Mouse (Mus musculus): Measurements from ENCODE around the gene Rab3il1.

Rab3il1 gene

DNA sequence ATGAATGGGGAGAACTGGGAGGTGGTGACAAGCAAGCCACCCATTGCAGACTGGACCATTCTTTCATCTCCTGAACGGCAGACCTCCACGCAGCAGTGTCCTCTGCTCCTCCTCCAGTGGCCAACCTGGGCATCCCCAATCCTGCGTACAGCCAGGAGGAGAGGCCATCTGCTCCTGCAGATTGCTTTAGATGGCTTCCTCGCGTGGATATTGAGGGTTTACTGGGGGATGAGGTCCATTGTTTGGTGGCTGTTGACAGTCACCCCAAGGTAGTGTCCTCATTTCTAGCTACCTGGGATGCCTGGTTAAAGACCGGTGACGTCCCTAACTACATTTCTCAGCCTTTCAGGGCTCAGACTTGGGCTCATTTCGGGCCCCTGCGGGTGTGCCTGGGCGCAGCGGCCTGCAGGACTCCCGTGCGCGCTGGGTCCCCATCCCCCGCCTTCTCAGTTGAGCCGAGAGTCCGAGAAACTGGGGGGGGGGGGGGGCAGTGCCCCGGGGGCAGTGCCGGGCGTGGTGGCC is 39.5 kb downstream of the Rab3il1 start:
- no peak for DNase-seq (ENCODE audit: low spot score)

DNA sequence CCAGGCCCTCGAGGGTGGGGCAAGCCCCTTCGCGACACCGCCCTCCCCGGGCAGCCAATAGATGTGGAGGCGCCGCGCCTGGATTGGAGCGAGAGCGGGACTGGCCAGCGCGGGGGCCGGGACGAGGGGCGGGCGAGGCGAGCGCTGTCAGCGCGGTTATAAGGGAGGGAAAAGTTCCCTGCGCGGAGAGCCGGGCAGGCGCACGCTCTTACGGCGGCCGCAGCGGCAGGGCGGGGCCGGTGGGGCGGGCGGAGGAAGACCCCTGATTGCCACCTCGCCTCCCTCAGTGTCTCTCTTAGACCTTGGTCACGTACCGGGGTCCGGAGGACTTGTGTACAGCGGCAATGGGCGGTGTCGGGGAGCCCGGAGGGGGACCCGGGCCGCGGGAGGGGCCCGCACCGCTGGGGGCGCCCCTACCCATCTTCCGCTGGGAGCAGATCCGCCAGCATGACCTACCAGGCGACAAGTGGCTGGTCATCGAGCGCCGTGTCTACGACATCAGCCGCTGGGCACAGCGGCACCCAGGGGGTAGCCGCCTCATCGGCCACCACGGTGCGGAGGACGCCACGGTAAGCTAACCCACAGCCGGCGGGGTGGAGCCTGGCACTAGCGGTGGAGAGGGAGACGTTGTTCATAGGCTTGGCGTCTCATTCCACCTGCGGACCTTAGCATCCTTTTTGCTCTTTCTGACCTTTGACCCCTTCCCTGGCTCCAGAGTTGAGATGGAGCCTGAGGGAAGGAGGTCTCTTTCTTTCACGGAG is 40.1 kb downstream of the Rab3il1 start, which contains the start of gene Fads3:
Fads3 (plus strand) TSS at position 182 of the 761 bp plus-strand sequence.
- DNase-seq (ENCODE audit: low spot score), result peak; percentile 91

DNA sequence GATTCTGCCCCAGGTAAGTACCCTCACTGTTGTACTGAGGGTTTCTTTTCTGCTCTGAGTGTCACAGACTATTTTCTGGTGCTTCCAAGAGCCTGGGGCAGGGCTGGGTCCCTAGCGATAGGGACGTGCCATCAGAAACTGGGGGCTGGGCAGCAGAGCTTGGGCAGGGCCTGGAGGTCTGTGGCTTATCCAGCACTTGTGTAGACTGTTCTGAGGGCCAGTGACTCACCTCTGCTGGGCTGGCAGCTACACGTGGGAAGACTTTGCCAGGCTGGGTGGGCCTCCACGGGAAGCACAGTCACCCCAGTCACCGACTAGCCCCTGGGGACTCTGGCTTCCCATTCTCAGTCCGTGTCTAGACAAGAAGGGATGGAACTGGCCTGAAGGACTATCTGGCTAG is 40.8 kb downstream of the Rab3il1 start:
- DNase-seq (ENCODE audit: low spot score), result no peak

- no peak for DNase-seq (ENCODE audit: low spot score)
Observed at GRCm38 (mm10) chr19:10042816-10043215, 41.3 kb downstream of the Rab3il1 start.

- no peak for DNase-seq (ENCODE audit: low spot score)
Observed at GRCm38 (mm10) chr19:10043643-10044042, 42.2 kb downstream of the Rab3il1 start.

DNA sequence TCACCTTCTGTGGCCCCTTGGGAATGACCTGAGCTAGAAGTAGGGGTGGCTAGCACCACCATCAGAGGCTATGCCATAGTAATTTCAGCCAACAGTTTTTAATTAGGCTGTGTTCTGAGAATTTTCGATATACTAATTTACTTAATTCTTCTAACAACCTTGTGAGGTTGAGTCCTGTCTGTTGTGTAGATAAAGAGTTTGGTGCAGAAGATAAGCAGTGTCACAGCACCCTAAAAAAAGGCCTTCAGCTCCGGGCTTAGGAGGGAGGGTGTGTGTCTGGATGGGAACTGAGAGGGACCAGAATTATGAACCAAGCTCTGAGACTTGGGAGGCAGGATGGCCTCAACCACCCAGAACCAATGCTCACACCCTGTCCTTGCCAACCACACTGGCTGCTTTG is 44.2 kb downstream of the Rab3il1 start:
- no peak for DNase-seq (ENCODE audit: low spot score)

DNA sequence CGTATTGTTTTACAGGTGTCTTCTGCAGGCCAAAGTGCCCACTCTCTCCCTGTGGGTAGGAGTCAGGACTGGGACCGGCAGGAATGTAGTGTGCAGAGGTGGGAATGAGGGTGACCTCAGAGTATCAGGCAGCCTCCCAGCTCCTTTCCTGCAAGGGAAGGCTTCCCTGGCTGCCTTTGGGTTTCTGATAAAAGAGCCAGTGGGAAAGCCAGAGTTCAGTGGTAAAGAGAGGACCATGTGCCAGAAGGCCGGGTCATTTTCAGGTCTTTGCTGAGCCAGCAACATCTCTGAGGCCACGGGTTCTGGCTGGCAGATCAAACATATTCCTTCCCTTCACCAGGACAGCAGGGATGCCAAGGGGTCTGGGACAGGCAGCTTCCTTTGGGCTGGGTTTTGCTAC is 44.9 kb downstream of the Rab3il1 start:
- no peak for DNase-seq (ENCODE audit: low spot score)

DNA sequence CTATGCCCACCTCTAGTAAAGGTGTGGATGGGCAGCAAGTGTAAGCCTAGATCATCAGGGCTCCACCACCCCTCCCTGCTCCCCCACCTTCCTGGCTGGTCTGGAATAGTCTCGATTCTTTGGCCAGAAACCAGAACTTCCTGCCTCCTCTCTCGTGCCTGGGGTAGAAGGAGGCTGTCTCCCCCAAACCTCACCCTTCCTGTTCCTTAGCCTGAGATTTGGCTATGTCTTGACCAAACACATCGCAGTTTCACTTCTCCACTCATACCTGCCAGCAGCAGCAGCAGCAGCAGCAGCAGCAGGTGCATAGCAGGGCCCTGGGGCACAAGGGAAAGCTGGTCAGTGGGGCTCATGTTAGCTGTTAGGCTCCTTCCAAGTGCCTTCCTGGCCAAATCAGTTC is 45.5 kb downstream of the Rab3il1 start:
- no peak for DNase-seq (ENCODE audit: low spot score)

- DNase-seq (ENCODE audit: low spot score), result no peak
Observed at GRCm38 (mm10) chr19:10049533-10049932, 48.1 kb downstream of the Rab3il1 start.

DNA sequence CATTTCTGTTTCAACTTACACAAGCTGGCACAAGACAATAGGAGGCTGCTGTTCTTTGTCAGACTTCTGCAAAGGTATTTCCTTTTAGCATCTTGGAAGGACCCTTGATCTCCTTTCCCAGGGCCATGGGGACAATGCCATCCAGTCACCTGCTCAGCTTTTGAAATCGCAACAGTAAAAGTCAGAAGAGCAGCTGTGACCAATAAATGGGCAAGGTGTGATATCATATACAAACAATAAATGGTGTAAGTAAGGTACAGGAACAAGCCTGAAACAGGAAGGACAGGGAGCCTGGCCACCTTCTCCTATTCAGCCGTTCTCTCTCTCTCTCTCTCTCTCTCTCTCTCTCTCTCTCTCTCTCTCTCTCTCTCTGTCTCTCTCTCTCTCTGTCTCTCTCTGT is 49.0 kb downstream of the Rab3il1 start:
- DNase-seq (ENCODE audit: low spot score), result no peak

- no peak for DNase-seq (ENCODE audit: low spot score)
Observed at GRCm38 (mm10) chr19:10052698-10053097, 51.2 kb downstream of the Rab3il1 start.

DNA sequence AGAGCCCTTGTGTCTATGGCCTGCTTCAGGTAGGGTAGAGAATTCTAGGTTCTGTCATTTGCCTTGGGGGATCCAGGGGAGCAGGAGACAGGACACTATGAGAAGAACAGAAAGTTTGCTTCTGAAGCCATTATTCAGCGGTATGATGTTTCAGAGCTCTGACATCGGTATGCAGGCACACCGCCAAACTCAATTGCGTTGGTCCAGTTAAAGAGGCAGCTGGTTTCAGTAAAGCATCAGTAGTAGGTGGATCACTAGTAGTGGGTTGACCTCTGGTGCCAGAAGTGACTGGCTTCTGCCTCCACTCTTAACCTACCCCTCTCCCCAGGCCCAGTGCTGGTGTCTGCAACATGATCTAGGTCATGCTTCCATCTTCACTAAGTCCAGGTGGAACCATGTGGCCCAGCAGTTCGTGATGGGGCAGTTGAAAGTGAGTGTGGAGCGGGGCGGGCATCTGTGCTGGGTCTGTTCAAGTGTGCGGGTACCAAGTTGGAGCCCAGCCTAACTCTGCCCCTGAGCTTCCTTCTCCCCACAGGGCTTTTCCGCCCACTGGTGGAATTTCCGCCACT is 52.3 kb downstream of the Rab3il1 start:
- DNase-seq (ENCODE audit: low spot score), result no peak

DNA sequence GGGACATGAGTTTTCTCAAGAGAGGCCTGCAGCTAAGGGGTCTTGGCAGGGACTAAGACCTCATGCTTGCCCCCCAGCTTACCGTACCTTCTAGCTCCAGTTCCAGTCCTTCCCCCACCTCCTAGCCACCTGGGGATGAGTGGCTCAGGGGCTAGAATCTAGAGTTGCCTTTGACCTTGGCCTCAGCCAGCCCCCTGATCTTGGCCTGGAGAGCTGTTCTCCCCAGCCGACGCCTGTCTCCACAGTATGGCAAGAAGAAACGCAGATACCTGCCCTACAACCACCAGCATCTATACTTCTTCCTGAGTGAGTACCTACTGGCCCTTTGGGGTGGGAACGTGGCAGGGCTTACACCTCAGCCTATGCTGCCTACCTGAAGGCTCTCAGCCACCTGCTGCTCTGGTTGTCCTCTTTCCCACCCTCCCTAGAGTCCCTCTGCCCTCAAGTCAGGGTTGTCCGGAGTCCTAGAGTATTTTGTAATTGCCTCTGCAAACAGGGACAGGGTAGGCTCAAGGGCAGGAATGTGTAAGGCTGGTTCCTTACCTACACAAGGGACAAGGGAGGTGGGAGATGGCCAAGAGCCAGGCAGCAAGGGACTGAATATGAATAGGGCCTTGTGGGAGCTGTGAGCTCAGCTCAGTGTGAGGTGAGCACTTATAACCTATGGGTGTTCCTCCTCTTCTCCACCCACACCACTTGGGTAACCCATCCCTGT is 53.0 kb downstream of the Rab3il1 start:
- DNase-seq (ENCODE audit: low spot score), result no peak

- DNase-seq (ENCODE audit: low spot score), result no peak
Observed at GRCm38 (mm10) chr19:10055261-10055660, 53.8 kb downstream of the Rab3il1 start.

DNA sequence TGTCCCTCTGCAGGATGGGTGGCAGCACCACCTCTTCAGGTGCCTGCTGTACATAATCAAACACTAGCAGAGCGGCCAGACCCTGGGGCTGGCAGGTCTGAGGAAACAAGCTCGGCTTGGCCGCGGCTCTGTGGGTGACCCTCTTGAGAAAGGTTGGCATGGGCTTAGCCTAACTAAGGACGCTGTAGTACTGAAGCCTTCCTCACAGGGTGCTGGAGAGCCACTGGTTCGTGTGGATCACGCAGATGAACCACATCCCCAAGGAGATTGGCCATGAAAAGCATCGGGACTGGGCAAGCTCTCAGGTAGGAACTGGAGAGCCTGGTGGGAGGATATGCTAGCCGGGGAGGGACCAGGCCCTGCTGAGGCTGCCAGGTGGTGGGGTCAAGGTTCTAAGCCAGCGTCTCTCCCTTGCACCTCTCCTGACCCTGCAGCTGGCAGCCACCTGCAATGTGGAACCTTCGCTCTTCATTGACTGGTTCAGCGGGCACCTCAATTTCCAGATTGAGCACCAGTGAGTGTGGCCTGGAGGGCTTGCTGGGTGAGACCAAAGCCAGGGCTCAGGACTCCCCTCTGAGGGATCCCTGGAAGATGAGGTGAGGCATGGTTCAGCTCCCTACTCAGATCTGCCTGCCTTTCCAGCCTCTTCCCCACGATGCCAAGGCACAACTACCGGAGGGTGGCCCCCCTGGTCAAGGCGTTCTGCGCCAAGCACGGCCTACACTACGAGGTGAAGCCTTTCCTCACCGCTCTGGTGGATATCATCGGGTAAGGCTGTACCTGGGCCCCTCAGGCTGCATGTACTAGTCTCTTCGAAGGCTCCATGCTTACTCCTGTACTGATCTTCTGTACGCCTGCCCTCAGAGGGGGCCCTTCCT is 54.6 kb downstream of the Rab3il1 start:
- DNase-seq (ENCODE audit: low spot score), result no peak

- no peak for DNase-seq (ENCODE audit: low spot score)
Observed at GRCm38 (mm10) chr19:10056686-10057085, 55.2 kb downstream of the Rab3il1 start.

GRCm38 (mm10) chr19:10057486-10058351 is 56.2 kb downstream of the Rab3il1 start:
- peak; percentile 84 for DNase-seq (ENCODE audit: low spot score)

GRCm38 (mm10) chr19:10058352-10058825 is 56.9 kb downstream of the Rab3il1 start:
- no peak for DNase-seq (ENCODE audit: low spot score)

GRCm38 (mm10) chr19:10058876-10059427 is 57.5 kb downstream of the Rab3il1 start:
- DNase-seq (ENCODE audit: low spot score), result no peak

DNA sequence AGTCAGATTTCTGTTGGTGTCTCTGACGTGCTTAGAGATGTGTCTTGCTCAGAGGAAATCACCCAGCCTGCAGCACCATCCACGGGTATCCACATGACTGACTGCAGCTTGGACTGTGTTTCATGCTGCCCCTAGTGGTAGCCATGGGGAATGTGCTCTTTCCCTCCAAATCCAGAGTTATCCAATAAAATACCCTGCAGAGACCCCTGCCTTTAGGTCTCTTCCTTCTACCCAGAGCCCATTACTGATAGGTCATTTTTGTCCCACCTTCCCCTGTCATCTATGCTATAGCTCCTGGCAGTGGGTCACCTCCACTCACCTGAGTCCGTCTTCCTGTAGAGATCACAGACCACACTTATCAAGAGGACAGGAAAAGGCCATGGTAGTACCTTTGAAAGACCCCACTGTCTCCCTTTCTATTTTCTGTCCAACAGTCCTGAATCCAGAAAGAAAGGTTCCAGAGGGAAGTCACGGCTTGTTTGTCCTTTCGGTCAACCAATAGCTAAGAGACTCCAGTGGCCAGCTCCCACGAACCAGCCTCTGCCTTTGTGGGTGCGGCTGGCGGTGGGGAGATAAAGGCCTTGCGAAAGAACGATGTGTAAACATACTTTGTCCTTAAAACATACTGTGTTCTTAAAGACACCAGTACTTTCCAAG is 58.6 kb downstream of the Rab3il1 start:
- peak; percentile 82 for DNase-seq (ENCODE audit: low spot score)

Measured in yolk sac, embryonic 10.5 days (tissue).